Mouse (Mus musculus) neural tube, embryonic 13.5 days (tissue): Measurements from ENCODE around the gene Mmp7. TPM values are rescaled to one million over a fixed set of nuclear protein-coding genes. Genes with fewer than 3 reads are reported as not detected.

ENCODE experiments used
- ATAC-seq: fragments of 200-750 bp; cut with Nextera tagmentation; 2 replicates; pipeline ENCODE4 v1.8.0; 2017; ENCODE audit warnings: low read depth, mild to moderate bottlenecking, moderate TSS enrichment, moderate library complexity
- H3K27ac ChIP-seq: fragments of 300-500 bp; sonication (generic); replicated peaks from 2 replicates; pipeline ENCODE4 v1.5.1; 2015; ENCODE audit warnings: moderate library complexity, mild to moderate bottlenecking, inconsistent platforms
- H3K27me3 ChIP-seq: fragments of 300-500 bp; sonication (generic); 2 replicates; pipeline ENCODE4 v1.6.1; 2015; ENCODE audit warnings: mild to moderate bottlenecking, inconsistent platforms
- H3K36me3 ChIP-seq: fragments of 300-500 bp; sonication (generic); 2 replicates; pipeline ENCODE4 v1.6.1; 2015; ENCODE audit warnings: mild to moderate bottlenecking, inconsistent platforms
- H3K4me1 ChIP-seq: fragments of 300-500 bp; sonication (generic); replicated peaks from 2 replicates; pipeline ENCODE4 v1.6.1; 2015; ENCODE audit warnings: inconsistent platforms
- H3K4me2 ChIP-seq: fragments of 300-500 bp; sonication (generic); 2 replicates; pipeline ENCODE4 v1.6.1; 2015; ENCODE audit warnings: inconsistent platforms, mild to moderate bottlenecking, moderate library complexity
- H3K4me3 ChIP-seq: fragments of 300-500 bp; sonication (generic); 2 replicates; pipeline ENCODE4 v1.5.1; 2015; ENCODE audit warnings: mild to moderate bottlenecking, inconsistent platforms
- H3K9ac ChIP-seq: fragments of 300-500 bp; sonication (generic); 2 replicates; pipeline ENCODE4 v1.6.1; 2015; ENCODE audit warnings: moderate library complexity, mild to moderate bottlenecking, inconsistent platforms
- H3K9me3 ChIP-seq: fragments of 300-500 bp; sonication (generic); 2 replicates; pipeline ENCODE4 v1.6.1; 2016; ENCODE audit warnings: inconsistent platforms
- WGBS: fragments of 180-500 bp; shearing (Covaris S2); methylation state at CpG from one replicate; pipeline ENCODE4 v1.1.7; 2015; 5-methylcytosine and 5-hydroxymethylcytosine counted together
- polyA plus RNA-seq: library from polyadenylated mRNA; unstranded; fragments of >200 nt; fragmentation: Nextera tagmentation; extraction: Ambion mirVana; gene quantifications from 2 replicates; pipeline ENCODE4 v1.2.1, GENCODE M21; 2015

Gene Mmp7
- not detected in 2 replicates for polyA plus RNA-seq

- Histone ChIP-seq H3K4me1 (no peaks in the 10 kb centered on the region), H3K27ac (no peak within 1 kb of the TSS), H3K27me3 (no peaks in the 10 kb centered on the region), H3K4me2 (no peak within 1 kb of the TSS), H3K9me3 (no peaks in the 10 kb centered on the region), H3K9ac (no peak within 1 kb of the TSS), H3K4me3 (no peak within 1 kb of the TSS), H3K36me3 (no peaks in the 10 kb centered on the region)
- ATAC-seq, result no peak
- WGBS, result 69% methylated on average over 1 of the region's 1 CpGs
Observed at GRCm38 (mm10) chr9:7691790-7692189, at the start of gene Mmp7. Mmp7 (plus strand) TSS chr9:7692090.

- Histone ChIP-seq H3K9ac (no peak overlapping the region), H3K27ac (no peak overlapping the region), H3K27me3 (no peaks in the 10 kb centered on the region), H3K4me2 (no peak overlapping the region), H3K9me3 (no peaks in the 10 kb centered on the region), H3K4me1 (no peaks in the 10 kb centered on the region), H3K36me3 (no peaks in the 10 kb centered on the region), H3K4me3 (no peak overlapping the region)
- WGBS, result 82% methylated on average over 3 of the region's 3 CpGs
- no peak for ATAC-seq
Observed at GRCm38 (mm10) chr9:7647901-7648300, 44.0 kb upstream of the Mmp7 start.

GRCm38 (mm10) chr9:7650397-7651180 is 41.3 kb upstream of the Mmp7 start:
- no peak overlapping the region for H3K27ac ChIP-seq
- H3K4me2 ChIP-seq, result no peak overlapping the region
- no peaks in the 10 kb centered on the region for H3K4me1 ChIP-seq
- H3K9ac ChIP-seq, result no peak overlapping the region
- no peak overlapping the region for H3K4me3 ChIP-seq
- no peak for ATAC-seq
- H3K27me3 ChIP-seq, result no peaks in the 10 kb centered on the region
- WGBS, result 84% methylated on average over 5 of the region's 5 CpGs
- H3K36me3 ChIP-seq, result no peaks in the 10 kb centered on the region
- no peaks in the 10 kb centered on the region for H3K9me3 ChIP-seq

- no peak overlapping the region for H3K9ac ChIP-seq
- no peak for ATAC-seq
- H3K4me2 ChIP-seq, result no peak overlapping the region
- H3K4me1 ChIP-seq, result no peaks in the 10 kb centered on the region
- H3K9me3 ChIP-seq, result no peaks in the 10 kb centered on the region
- WGBS, result 88% methylated on average over 5 of the region's 5 CpGs
- H3K4me3 ChIP-seq, result no peak overlapping the region
- H3K27ac ChIP-seq, result no peak overlapping the region
- H3K36me3 ChIP-seq, result no peaks in the 10 kb centered on the region
- no peaks in the 10 kb centered on the region for H3K27me3 ChIP-seq
Observed at GRCm38 (mm10) chr9:7652351-7653085, 39.4 kb upstream of the Mmp7 start.

- WGBS, result 83% methylated on average over 4 of the region's 4 CpGs
- no peak overlapping the region for H3K4me2 ChIP-seq
- no peaks in the 10 kb centered on the region for H3K36me3 ChIP-seq
- H3K27ac ChIP-seq, result no peak overlapping the region
- no peak overlapping the region for H3K4me3 ChIP-seq
- H3K4me1 ChIP-seq, result no peaks in the 10 kb centered on the region
- no peak for ATAC-seq
- no peaks in the 10 kb centered on the region for H3K9me3 ChIP-seq
- H3K9ac ChIP-seq, result no peak overlapping the region
- no peaks in the 10 kb centered on the region for H3K27me3 ChIP-seq
Observed at GRCm38 (mm10) chr9:7657946-7658345, 33.9 kb upstream of the Mmp7 start.

- no peak overlapping the region for H3K4me3 ChIP-seq
- H3K9me3 ChIP-seq, result no peaks in the 10 kb centered on the region
- ATAC-seq, result no peak
- WGBS, result 28% methylated on average over 6 of the region's 6 CpGs
- no peaks in the 10 kb centered on the region for H3K4me1 ChIP-seq
- H3K27me3 ChIP-seq, result no peaks in the 10 kb centered on the region
- no peak overlapping the region for H3K4me2 ChIP-seq
- no peak overlapping the region for H3K9ac ChIP-seq
- H3K36me3 ChIP-seq, result no peaks in the 10 kb centered on the region
- H3K27ac ChIP-seq, result no peak overlapping the region
Observed at GRCm38 (mm10) chr9:7659469-7660020, 32.3 kb upstream of the Mmp7 start.

GRCm38 (mm10) chr9:7661371-7661770 is 30.5 kb upstream of the Mmp7 start:
- H3K27me3 ChIP-seq, result no peaks in the 10 kb centered on the region
- H3K36me3 ChIP-seq, result no peaks in the 10 kb centered on the region
- no peak overlapping the region for H3K27ac ChIP-seq
- no peak for ATAC-seq
- WGBS, result 100% methylated on average over 1 of the region's 1 CpGs
- H3K4me2 ChIP-seq, result no peak overlapping the region
- no peak overlapping the region for H3K4me3 ChIP-seq
- no peaks in the 10 kb centered on the region for H3K9me3 ChIP-seq
- H3K9ac ChIP-seq, result no peak overlapping the region
- no peaks in the 10 kb centered on the region for H3K4me1 ChIP-seq

- 90% methylated on average over 1 of the region's 1 CpGs for WGBS
- ATAC-seq, result no peak
Observed at GRCm38 (mm10) chr9:7669674-7670073, 22.2 kb upstream of the Mmp7 start.

GRCm38 (mm10) chr9:7672985-7673384 is 18.9 kb upstream of the Mmp7 start:
- no peak for ATAC-seq
- Histone ChIP-seq H3K27ac (no peak overlapping the region), H3K9ac (no peak overlapping the region), H3K4me3 (no peak overlapping the region), H3K4me2 (no peak overlapping the region), H3K27me3 (no peaks in the 10 kb centered on the region), H3K4me1 (no peaks in the 10 kb centered on the region), H3K36me3 (no peaks in the 10 kb centered on the region), H3K9me3 (no peaks in the 10 kb centered on the region)
- 85% methylated on average over 9 of the region's 9 CpGs for WGBS

More at GRCm38 (mm10) chr9:7669674-7670073, 22.2 kb upstream of the Mmp7 start:
- H3K9ac ChIP-seq, result no peak overlapping the region
- H3K4me3 ChIP-seq, result no peak overlapping the region
- H3K9me3 ChIP-seq, result no peaks in the 10 kb centered on the region
- H3K4me1 ChIP-seq, result no peaks in the 10 kb centered on the region
- no peak overlapping the region for H3K27ac ChIP-seq
- no peaks in the 10 kb centered on the region for H3K36me3 ChIP-seq
- H3K4me2 ChIP-seq, result no peak overlapping the region
- no peaks in the 10 kb centered on the region for H3K27me3 ChIP-seq

- no peak overlapping the region for H3K27ac ChIP-seq
- no peak for ATAC-seq
Observed at GRCm38 (mm10) chr9:7678154-7678837, 13.6 kb upstream of the Mmp7 start.

GRCm38 (mm10) chr9:7682081-7682618 is 9.7 kb upstream of the Mmp7 start:
- H3K36me3 ChIP-seq, result no peaks in the 10 kb centered on the region
- WGBS, result 91% methylated on average over 9 of the region's 9 CpGs
- no peak for ATAC-seq
- no peak overlapping the region for H3K4me2 ChIP-seq
- no peaks in the 10 kb centered on the region for H3K27me3 ChIP-seq
- H3K4me1 ChIP-seq, result no peaks in the 10 kb centered on the region
- no peak overlapping the region for H3K4me3 ChIP-seq
- no peak overlapping the region for H3K27ac ChIP-seq
- no peak overlapping the region for H3K9ac ChIP-seq
- no peaks in the 10 kb centered on the region for H3K9me3 ChIP-seq

More at GRCm38 (mm10) chr9:7678154-7678837, 13.6 kb upstream of the Mmp7 start:
- H3K4me1 ChIP-seq, result no peaks in the 10 kb centered on the region
- H3K4me3 ChIP-seq, result no peak overlapping the region
- H3K27me3 ChIP-seq, result no peaks in the 10 kb centered on the region
- H3K9ac ChIP-seq, result no peak overlapping the region
- no peaks in the 10 kb centered on the region for H3K9me3 ChIP-seq
- WGBS, result 89% methylated on average over 2 of the region's 2 CpGs
- no peak overlapping the region for H3K4me2 ChIP-seq
- no peaks in the 10 kb centered on the region for H3K36me3 ChIP-seq

- Histone ChIP-seq H3K27ac (no peak overlapping the region), H3K36me3 (no peaks in the 10 kb centered on the region), H3K4me3 (no peak overlapping the region), H3K9me3 (no peaks in the 10 kb centered on the region), H3K27me3 (no peaks in the 10 kb centered on the region), H3K4me1 (no peaks in the 10 kb centered on the region), H3K4me2 (no peak overlapping the region), H3K9ac (no peak overlapping the region)
- WGBS, result 59% methylated on average over 2 of the region's 2 CpGs
- no peak for ATAC-seq
Observed at GRCm38 (mm10) chr9:7686024-7686423, 5.9 kb upstream of the Mmp7 start.
